Mouse (Mus musculus): ENCODE results near the gene Atp8b3.

DNA sequence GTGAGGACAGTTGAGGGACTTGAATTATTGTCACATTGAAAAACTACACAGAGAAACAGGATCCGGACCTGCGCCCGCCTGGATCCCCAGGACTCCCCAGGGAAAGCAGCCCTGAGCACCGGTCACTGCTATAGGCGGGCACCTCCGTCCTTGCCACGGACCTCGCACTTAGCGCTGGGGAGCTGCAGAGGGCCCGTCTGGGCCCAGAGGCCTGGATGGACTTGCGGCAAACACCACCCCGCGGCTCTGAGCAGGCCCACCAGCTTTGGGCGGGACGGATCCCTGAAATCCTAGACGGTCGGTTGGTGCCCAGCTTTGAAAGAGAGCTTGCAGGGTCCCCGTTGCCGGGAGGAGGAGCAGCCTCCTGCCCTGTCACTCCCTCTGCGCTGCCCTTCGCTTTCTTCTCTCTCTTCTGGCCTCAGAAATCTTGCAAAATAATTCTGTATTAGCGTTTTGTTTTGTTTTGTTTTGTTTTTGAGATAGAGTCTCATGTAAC is 36.1 kb downstream of the Atp8b3 start:
- TF ChIP-seq CTCF (IDR thresholded peaks at IDR 0.05; ENCODE audit: low read depth) (no peak), EP300 (IDR thresholded peaks at IDR 0.05; ENCODE audit: low read depth) (no peak)
